Mouse (Mus musculus) layer of hippocampus, adult 2 months (tissue): ENCODE results near the gene Glis1. TPM values are rescaled to one million over a fixed set of nuclear protein-coding genes. Genes with fewer than 3 reads are reported as not detected.

Experiments used
- DNase-seq, 2 experiments: peaks; one replicate each; pipeline ENCODE4 v3.0.0; 2022; ENCODE audit warnings: low spot score in 2 of 2
- H3K27ac ChIP-seq: fragments of 200-600 bp; 2 replicates; pipeline ENCODE4 v1.8.1; 2022
- H3K4me3 ChIP-seq: fragments of 200-600 bp; 2 replicates; pipeline ENCODE4 v1.8.1; 2022; ENCODE audit warnings: mild to moderate bottlenecking
- CTCF ChIP-seq: fragments of 200-600 bp; conservative IDR thresholded peaks from 2 replicates; pipeline ENCODE4 v1.8.1; 2022; ENCODE audit warnings: antibody characterized with exemption, mild to moderate bottlenecking, moderate library complexity
- total RNA-seq, 2 experiments: library from RNA; stranded (reverse); gene quantifications; 2 replicates each; pipeline ENCODE4 v1.2.3; 2021

Glis1 gene
- total RNA-seq, 2 experiments from 2014 or later = 0.64 to 2.5 TPM

DNA sequence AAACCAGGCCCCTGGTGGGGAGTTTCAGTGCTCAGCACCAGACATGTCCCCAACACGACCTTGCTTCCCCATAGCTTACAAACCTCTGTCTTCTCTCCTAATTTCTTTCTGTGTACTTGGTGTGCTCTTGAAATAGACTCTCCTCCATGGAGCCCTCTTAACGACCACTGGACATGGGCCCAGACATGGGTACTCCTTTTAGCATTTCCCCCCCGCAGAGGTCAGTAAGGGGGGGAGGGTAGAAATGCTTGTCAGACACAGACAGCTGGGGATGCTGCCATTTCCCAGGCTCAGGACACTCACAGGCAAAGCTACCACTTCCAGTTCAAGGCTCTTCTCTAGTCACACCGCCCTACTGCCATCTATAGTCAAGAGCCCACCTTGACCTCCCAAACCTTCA lies 207.2 kb downstream of the Glis1 start:
- no peak for DNase-seq
- H3K27ac ChIP-seq = no peak overlapping the region
- no peak for TF ChIP-seq CTCF
- no peak overlapping the region for H3K4me3 ChIP-seq

DNA sequence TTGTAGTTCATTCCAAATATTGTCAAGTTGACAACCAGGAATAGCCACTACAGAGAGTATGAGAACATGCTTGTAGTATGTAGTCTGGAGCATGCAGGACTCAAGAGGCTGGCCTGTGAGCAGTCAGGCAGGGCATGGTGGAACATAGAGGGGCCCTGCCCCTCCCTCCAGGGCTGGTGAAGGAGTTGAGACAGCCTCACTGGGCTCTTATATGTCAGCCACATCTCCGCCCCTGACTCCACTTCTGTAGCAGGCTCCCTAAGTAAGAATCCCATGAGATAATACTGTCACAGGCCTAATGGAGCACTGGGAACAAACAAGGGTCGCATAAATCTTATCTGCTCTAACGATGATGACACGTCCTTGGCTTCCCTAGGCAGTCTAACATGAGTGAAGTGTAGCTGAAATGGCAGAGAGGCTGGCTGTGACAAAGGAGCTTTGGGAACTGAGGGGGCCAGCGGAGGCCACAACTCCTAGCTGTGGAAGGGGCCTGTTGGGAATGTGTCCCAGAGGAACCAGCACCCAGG lies 214.6 kb downstream of the Glis1 start:
- no peak overlapping the region for H3K27ac ChIP-seq
- no peak for TF ChIP-seq CTCF
- no peak overlapping the region for H3K4me3 ChIP-seq
- DNase-seq = no peak

DNA sequence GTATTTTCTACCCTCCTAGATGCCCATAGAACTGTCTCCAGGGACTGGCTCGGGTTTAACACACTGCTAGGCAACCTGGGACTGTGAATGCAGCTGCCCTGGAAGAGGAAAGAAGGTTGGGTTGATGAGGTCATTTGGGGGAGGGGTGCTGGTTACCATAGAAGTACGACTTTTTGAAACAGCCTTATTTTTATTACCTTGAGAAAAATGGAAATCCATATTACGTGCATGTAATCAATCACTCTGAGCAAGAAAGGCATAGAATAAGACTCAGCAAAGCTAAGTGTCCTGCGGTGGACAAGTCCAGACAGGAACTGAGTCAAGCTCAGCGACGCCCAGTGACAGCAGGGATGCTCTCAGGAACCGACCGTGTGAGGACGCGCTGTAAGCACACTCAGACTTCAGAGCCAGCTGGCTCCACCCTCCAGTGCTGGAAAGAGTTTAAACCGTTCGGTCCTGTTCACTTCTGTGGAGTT lies 216.7 kb downstream of the Glis1 start:
- no peak for TF ChIP-seq CTCF
- Histone ChIP-seq H3K4me3 (no peak overlapping the region), H3K27ac (no peak overlapping the region)
- peak in 1 of 2 experiments; percentile 40 for DNase-seq

DNA sequence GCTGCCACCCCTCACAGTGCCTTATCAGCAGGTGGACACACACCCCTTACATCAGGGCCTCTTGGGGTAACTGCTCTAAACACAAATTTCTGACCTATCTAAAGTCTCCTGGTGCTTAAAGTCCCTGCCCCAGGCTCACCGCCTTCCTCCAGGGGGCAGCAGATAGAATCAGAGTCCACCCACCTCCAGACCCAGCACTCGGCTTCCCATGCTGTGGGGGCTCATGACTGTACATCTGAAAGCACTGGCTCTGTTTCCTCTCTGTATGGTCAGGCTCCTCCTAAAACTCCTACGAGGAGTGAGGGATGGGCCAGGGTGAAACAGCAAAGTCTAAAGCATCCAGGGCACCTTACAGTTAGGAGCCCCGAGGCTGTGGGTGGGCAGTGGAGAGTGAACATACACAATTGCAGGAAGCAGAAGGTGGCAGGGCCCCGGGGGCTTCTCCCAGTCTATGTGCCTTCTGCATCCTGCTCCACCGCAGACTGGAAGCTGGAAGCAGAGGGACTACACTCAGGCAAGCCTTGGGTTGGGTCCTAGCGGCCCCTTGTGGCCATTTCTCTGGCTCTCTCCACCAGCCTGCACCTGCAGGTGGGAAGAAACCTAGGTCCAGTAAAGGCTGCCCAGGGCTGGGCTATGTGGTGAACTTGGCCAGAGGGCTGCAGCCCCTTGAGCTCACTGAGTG lies 218.3 kb downstream of the Glis1 start:
- DNase-seq = peak; percentile 74 to 86
- no peak overlapping the region; the same call in 1 of the 2 replicates for H3K27ac ChIP-seq
- H3K4me3 ChIP-seq = peak overlapping the region; percentile 3; the same call in 1 of the 2 replicates
- peak; percentile 83 for TF ChIP-seq CTCF

DNA sequence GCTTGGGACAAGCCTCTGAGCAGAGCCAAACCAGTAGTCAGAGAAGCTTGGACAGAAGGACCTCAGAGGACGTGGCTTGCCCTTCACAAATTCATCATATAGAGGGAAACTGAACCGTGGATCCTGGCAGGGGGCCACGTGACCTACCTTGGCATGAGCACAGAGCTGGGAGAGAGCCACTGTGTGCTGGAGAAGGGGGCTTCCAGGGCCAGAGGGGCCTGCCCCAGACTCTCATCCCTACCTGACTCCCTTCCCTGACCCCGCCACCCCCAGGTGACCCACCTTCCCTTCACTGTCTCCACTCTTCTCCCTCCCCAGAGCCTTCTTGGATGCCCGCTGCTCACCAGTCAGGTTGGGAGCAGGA lies 218.9 kb downstream of the Glis1 start:
- DNase-seq = no peak
- no peak; the same call in 1 of the 2 replicates for TF ChIP-seq CTCF
- Histone ChIP-seq H3K4me3 (no peak overlapping the region), H3K27ac (no peak overlapping the region)

DNA sequence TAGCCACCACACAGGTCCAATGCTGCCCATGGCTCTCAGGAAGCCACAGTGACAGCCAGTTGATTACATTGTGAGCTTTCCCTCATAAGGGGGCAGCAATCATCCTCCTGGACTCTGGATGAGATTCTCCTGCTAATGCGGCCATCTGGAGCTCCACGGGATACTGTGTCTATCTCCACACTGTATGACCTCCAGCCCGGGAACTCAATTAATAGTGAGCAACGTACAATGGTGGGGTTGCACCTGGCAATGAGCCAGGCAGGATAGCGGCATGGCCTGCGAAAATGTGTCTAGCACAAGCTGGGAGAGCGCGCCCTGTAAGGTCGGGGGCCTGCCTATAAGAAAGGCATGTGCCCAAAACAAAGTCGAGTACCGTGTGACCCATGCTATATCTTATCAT lies 226.3 kb downstream of the Glis1 start:
- no peak for TF ChIP-seq CTCF
- no peak overlapping the region for H3K27ac ChIP-seq
- no peak overlapping the region for H3K4me3 ChIP-seq
- DNase-seq = no peak

DNA sequence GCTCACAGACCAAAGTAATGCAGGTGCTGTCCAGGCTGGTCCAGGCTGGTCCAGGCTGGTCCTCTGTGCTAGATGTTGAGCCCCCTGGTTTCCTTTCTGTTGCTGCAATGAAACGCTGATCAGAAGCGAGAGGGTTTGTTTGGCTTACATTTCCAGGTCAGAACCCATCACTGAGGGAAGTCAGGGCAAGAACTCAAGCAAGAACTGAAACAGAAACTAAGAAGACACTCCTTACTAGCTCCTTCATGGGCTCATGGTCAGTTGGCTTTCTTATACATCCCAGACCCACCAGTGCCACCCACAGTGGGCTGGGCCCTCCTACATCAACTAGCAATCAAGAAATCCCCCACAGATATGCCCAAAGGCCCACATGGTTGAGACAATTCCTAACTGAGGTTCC lies 234.1 kb downstream of the Glis1 start:
- TF ChIP-seq CTCF = no peak
- no peak for DNase-seq
- Histone ChIP-seq H3K27ac (no peak overlapping the region), H3K4me3 (no peak overlapping the region)

DNA sequence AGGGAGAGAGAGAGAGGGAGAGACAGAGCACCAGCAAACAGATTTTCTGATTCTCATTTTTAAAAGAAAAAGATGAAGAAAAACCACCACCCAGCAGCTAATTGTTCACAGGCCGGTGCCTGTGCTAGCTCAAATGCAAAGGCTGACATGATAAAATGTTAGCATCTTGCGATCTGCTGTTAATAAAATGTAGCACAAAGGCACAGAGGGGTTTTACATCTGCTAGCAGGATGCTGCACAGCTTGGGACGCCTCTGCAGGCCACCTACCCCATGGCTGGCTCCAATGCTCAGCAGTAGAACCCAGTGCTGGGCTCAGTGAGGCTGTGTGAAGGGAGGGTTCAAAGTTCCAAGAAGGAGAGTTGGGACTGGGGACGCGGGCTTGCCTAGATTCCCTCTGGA lies 236.3 kb downstream of the Glis1 start:
- peak overlapping the region; percentile 85 for H3K27ac ChIP-seq
- DNase-seq = peak; percentile 65 to 66
- no peak for TF ChIP-seq CTCF
- H3K4me3 ChIP-seq = no peak overlapping the region

DNA sequence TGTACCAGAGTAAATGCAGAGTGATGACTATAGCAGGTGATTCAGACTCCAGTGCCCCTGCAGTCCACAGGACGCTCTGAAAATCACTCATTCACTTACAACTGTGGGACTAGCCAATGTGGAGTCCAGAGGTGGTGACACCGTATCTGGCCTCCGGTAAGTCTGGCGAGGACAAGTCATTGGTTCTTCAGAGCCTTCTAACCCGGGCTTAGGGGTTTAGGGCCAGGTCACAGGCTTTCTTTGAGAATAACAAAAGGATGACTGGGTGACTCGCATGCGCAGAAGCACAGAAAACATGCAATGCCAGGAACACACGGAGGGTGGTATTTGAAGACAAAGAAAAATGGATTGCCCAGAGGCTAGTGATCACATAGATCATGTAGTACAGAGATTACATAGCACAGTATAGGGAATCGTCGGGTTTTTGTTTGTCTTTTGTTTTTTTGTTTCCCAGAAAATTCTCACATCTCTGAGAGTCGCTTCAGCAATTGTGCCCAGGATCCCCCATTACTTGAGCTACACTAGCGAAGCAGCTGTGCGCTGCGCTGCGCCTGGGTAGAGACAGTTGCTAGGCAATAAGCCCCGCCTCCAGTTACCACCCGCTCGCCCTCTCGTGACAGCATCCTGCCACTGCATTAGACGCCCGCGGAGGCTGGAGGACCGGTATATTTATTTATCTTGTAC lies 239.4 kb downstream of the Glis1 start:
- TF ChIP-seq CTCF = peak; percentile 81
- peak; percentile 82 to 83 for DNase-seq
- peak overlapping the region; percentile 28; the same call in 1 of the 2 replicates for H3K4me3 ChIP-seq
- peak overlapping the region; percentile 66 for H3K27ac ChIP-seq

DNA sequence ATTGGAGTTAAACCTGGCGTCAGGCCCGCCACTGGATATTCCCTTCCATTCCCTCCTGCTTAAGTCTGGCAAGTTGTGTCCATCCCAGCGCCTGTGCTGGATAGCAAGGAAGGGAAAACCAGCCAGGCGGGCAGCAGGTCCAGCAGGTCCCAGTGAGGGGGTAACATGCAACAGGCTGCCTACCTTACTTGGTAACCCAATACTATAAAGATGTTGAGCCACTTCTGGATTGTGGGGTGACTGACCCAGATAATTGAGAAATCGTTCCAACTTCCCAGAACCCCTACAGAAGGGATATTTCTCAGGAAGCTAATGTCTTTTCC lies 239.9 kb downstream of the Glis1 start:
- TF ChIP-seq CTCF = no peak; the same call in 1 of the 2 replicates
- no peak overlapping the region for H3K27ac ChIP-seq
- no peak for DNase-seq
- no peak overlapping the region; the same call in 1 of the 2 replicates for H3K4me3 ChIP-seq

DNA sequence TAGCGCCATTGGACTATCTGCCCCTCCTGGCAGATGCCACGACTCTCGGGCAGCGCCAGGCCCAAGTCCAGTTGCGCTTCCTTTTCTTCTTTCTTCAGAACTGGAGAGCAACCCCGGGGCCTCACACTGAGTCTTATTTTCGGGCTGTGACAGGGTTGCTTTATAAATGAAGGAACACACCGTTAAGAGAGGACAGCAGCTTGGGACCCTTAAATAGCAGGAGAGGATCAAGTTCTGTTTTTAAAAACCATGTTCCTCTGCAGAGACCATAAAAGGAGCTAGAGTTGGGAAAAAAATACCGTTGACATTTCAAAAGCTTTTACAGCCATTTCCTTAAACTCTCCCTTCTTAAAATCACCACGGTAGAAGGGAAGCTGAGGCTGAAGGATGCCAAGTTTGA lies 241.3 kb downstream of the Glis1 start:
- TF ChIP-seq CTCF = no peak
- no peak for DNase-seq
- H3K27ac ChIP-seq = no peak overlapping the region
- H3K4me3 ChIP-seq = no peak overlapping the region

DNA sequence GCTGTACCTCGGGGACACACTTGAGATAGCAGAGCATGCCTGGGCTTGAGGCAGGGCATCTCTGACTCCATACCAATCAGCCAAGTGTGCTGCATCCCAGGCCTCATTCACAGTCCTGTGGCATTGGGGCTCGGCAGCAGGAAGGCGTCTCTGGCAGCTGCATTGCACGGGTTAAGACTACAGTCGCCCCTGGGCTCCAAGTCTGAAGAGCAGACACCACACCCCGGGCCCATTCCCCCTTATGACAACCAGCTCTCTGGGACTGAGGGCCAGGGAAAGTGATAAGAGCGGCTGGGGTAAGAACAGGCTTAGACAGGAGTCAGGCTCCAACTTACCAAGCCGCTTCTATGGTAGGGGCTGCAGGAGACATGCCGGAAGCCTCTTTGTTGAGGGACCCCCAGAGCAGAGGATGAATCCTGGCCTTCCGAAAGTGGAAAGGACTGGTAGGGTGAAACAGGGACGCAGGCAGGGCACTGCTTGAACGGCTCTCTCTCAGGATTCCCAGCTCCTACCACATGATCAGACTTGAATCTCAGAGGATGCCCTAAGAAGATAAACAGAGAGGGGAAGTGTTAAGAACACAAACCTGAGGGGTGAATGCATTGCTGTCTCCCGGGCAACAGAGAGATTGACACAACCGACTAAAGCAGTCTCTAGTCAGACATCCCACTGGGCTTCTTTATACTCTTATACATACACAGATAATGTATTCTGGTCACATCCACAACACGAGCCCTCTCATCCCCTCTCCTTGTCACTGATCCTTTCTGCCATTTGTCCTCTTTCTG lies 246.1 kb downstream of the Glis1 start:
- Histone ChIP-seq H3K27ac (no peak overlapping the region), H3K4me3 (no peak overlapping the region)
- no peak for TF ChIP-seq CTCF
- no peak for DNase-seq
